Mouse (Mus musculus) thymus, postnatal 14 days (tissue): ENCODE measurements at regions not wholly inside any gene's neighbourhood (a gene's known extent, or its start where the extent isn't known, plus 50 kb on each side); places are given as distances from the start of the nearest gene placed in this dataset.
"Not testable (repeated sequence)": the region's sequence is repeated elsewhere in the genome, so short reads cannot be mapped to it uniquely, and the experiment has no call there.

ENCODE experiments used
- DNase-seq: peaks from one replicate; pipeline ENCODE4 v3.0.0; 2021

GRCm38 (mm10) chr1:18058211-18058971 is 87.3 kb downstream of the Crisp4 start:
- no peak for DNase-seq

GRCm38 (mm10) chr1:18057646-18058210 is 88.0 kb downstream of the Crisp4 start:
- DNase-seq, result no peak

GRCm38 (mm10) chr1:18057003-18057402 is 88.7 kb downstream of the Crisp4 start:
- not testable (repeated sequence) for DNase-seq

- no peak for DNase-seq
Measured at GRCm38 (mm10) chr1:18030226-18030625, 115.5 kb downstream of the Crisp4 start.

GRCm38 (mm10) chr1:18012941-18013340 is 132.8 kb downstream of the Crisp4 start:
- not testable (repeated sequence) for DNase-seq

- no peak for DNase-seq
Measured at GRCm38 (mm10) chr1:17980604-17981003, 165.1 kb downstream of the Crisp4 start.

- no peak for DNase-seq
Measured at GRCm38 (mm10) chr1:17978086-17978485, 167.6 kb downstream of the Crisp4 start.

- DNase-seq, result peak; percentile 3
Measured at GRCm38 (mm10) chr1:17956881-17957280, 188.8 kb downstream of the Crisp4 start.

GRCm38 (mm10) chr1:17932108-17932810 is 213.4 kb downstream of the Crisp4 start:
- DNase-seq, result not testable (repeated sequence)
